9 mouse cellular contexts compared by ENCODE assay signal in genomic region chr2:163438619-163439451, GRCm38 (mm10). TPM values are rescaled to one million over a fixed set of nuclear protein-coding genes. Genes with fewer than 3 reads are reported as not detected.
DNase-seq lines count a peak whose midpoint lies in the region; ATAC-seq and TF ChIP-seq lines count a peak whose summit lies in the region.
"Had no signal": no experiment of that assay in that cellular context is flagged by ENCODE, and none has a peak within 500 bp of the region (broad histone marks: within the 10 kb centered on the region; RNA-seq: fewer than 3 reads in every experiment).

No protein-coding gene starts in this region.

- no peak for TF ChIP-seq POLR2A in small intestine, adult 2 months (IDR thresholded peaks at IDR 0.05; ENCODE audit: low read depth, low read length)

- CTCF ChIA-PET in Patski (lab: Charles Lee): interaction anchor here (1.2 kb wide), 1 partner anchor 13 kb away, joined by 3 read pairs; no protein-coding TSS in a partner anchor

- H3K4me1 ChIP-seq in heart, embryonic 13.5 days: peaks cover 8% of the 10 kb centered on the region
- peaks cover 8% of the 10 kb centered on the region for H3K4me1 ChIP-seq in embryonic facial prominence, embryonic 13.5 days
- peaks cover 34% of the 10 kb centered on the region for H3K4me1 ChIP-seq in hindbrain, embryonic 15.5 days (replicated peaks)
- 0 out of 2 replicates have a peak, but pooled peaks cover 2% of the 10 kb centered on the region for H3K4me1 ChIP-seq in lung, embryonic 16.5 days (replicated peaks; ENCODE audit: control insufficient read depth, insufficient read depth, low read length)
- peaks cover 8% of the 10 kb centered on the region for H3K4me1 ChIP-seq in small intestine, adult 2 months (ENCODE audit: control insufficient read depth, insufficient read depth, insufficient read length, low read length)

- H3K4me3 ChIP-seq in heart, embryonic 13.5 days: peak overlapping the region; percentile 41
- H3K4me3 ChIP-seq in embryonic facial prominence, embryonic 13.5 days: peak overlapping the region; percentile 30
- peak overlapping the region; percentile 95 for H3K4me3 ChIP-seq in hindbrain, embryonic 15.5 days
- peak overlapping the region; percentile 18; the same call in 1 of the 2 replicates for H3K4me3 ChIP-seq in lung, embryonic 16.5 days (ENCODE audit: low read length)
- H3K4me3 ChIP-seq in small intestine, adult 2 months (ENCODE audit: low read depth, low read length): peak overlapping the region; percentile 45

- H3K9ac ChIP-seq in heart, embryonic 13.5 days: no peak overlapping the region
- H3K9ac ChIP-seq in embryonic facial prominence, embryonic 13.5 days: no peak overlapping the region
- peak overlapping the region; percentile 95 for H3K9ac ChIP-seq in hindbrain, embryonic 15.5 days
- no peak overlapping the region for H3K9ac ChIP-seq in lung, embryonic 16.5 days (ENCODE audit: low read length)
- H3K9ac ChIP-seq: liver, embryonic 14.5 days had no signal

- H3K27ac ChIP-seq in heart, embryonic 13.5 days (replicated peaks): no peak overlapping the region
- no peak overlapping the region for H3K27ac ChIP-seq in embryonic facial prominence, embryonic 13.5 days
- H3K27ac ChIP-seq in hindbrain, embryonic 15.5 days (replicated peaks): peak overlapping the region; percentile 93
- no peak overlapping the region for H3K27ac ChIP-seq in lung, embryonic 16.5 days (ENCODE audit: low read length)
- H3K27ac ChIP-seq in small intestine, adult 2 months (ENCODE audit: insufficient read depth, low read depth, low read length): no peak overlapping the region
- H3K27ac ChIP-seq: liver, embryonic 14.5 days had no signal

- POLR2A ChIA-PET in Patski (lab: Charles Lee): no interaction called here

- DNase-seq in heart, postnatal 36 days: no peak
- DNase-seq in Patski (ENCODE audit: low read depth, low spot score): no peak
- no peak for DNase-seq in layer of hippocampus, postnatal 25 days (ENCODE audit: extremely low spot score in 1 of 2, low spot score in 1 of 2)

- no peak for ATAC-seq in heart, embryonic 13.5 days (ENCODE audit: extremely low read depth, insufficient number of reproducible peaks, low FRiP score, low TSS enrichment)
- ATAC-seq in Patski: peak; percentile 40
- ATAC-seq in embryonic facial prominence, embryonic 13.5 days (ENCODE audit: insufficient number of reproducible peaks, insufficient read depth, low FRiP score, low TSS enrichment, low read depth): no peak
- ATAC-seq in hindbrain, embryonic 15.5 days (ENCODE audit: low FRiP score, low read depth): peak; percentile 63
- ATAC-seq in lung, embryonic 16.5 days (ENCODE audit: low read depth): peak; percentile 20; the same call in 1 of the 2 replicates

- peaks cover 50% of the 10 kb centered on the region for H3K27me3 ChIP-seq in heart, embryonic 13.5 days (replicated peaks)
- H3K27me3 ChIP-seq in Patski: peaks cover 24% of the 10 kb centered on the region
- H3K27me3 ChIP-seq in embryonic facial prominence, embryonic 13.5 days: peaks cover 33% of the 10 kb centered on the region
- no peaks in the 10 kb centered on the region for H3K27me3 ChIP-seq in hindbrain, embryonic 15.5 days
- H3K27me3 ChIP-seq in lung, embryonic 16.5 days (ENCODE audit: control insufficient read depth, insufficient read depth, low read depth, low read length): peaks cover 16% of the 10 kb centered on the region
- peaks cover 20% of the 10 kb centered on the region for H3K27me3 ChIP-seq in small intestine, adult 2 months (ENCODE audit: control insufficient read depth, insufficient read depth, low read length)

- peak overlapping the region; percentile 64 for H3K4me2 ChIP-seq in heart, embryonic 13.5 days
- H3K4me2 ChIP-seq in embryonic facial prominence, embryonic 13.5 days: peak overlapping the region; percentile 57
- peak overlapping the region; percentile 74 for H3K4me2 ChIP-seq in hindbrain, embryonic 15.5 days
- peak overlapping the region; percentile 46 for H3K4me2 ChIP-seq in lung, embryonic 16.5 days (ENCODE audit: low read depth, low read length)

- WGBS in heart, embryonic 13.5 days: 2% methylated on average over 30 of the region's 30 CpGs
- WGBS in embryonic facial prominence, embryonic 13.5 days: 2% methylated on average over 30 of the region's 30 CpGs
- WGBS in hindbrain, embryonic 15.5 days: 1% methylated on average over 29 of the region's 30 CpGs
- 2% methylated on average over 30 of the region's 30 CpGs for WGBS in lung, embryonic 16.5 days
- WGBS in small intestine, adult 2 months: 8% methylated on average over 30 of the region's 30 CpGs

- in situ Hi-C loops in Patski (cut with MboI; ENCODE audit: low pct_unique_long_range_greater_than_20kb): no loop called here

- no peak for TF ChIP-seq CTCF in Patski (IDR thresholded peaks at IDR 0.05)
- TF ChIP-seq CTCF in small intestine, adult 2 months (IDR thresholded peaks at IDR 0.05; ENCODE audit: extremely low read depth, insufficient read length, insufficient replicate concordance, low read depth, low read length): peak; percentile 6; the same call in 1 of the 2 replicates

- H3K9me3 ChIP-seq in heart, embryonic 13.5 days: no peaks in the 10 kb centered on the region
- no peaks in the 10 kb centered on the region for H3K9me3 ChIP-seq in embryonic facial prominence, embryonic 13.5 days
- no peaks in the 10 kb centered on the region for H3K9me3 ChIP-seq in hindbrain, embryonic 15.5 days
- no peaks in the 10 kb centered on the region for H3K9me3 ChIP-seq in lung, embryonic 16.5 days (ENCODE audit: control insufficient read depth, low read length)

- H3K36me3 ChIP-seq in heart, embryonic 13.5 days: no peaks in the 10 kb centered on the region
- H3K36me3 ChIP-seq in embryonic facial prominence, embryonic 13.5 days: no peaks in the 10 kb centered on the region
- H3K36me3 ChIP-seq in hindbrain, embryonic 15.5 days: no peaks in the 10 kb centered on the region
- H3K36me3 ChIP-seq in lung, embryonic 16.5 days (ENCODE audit: control insufficient read depth, insufficient read depth, low read length): no peaks in the 10 kb centered on the region
- no peaks in the 10 kb centered on the region for H3K36me3 ChIP-seq in small intestine, adult 2 months (ENCODE audit: control insufficient read depth, insufficient read depth, low read length)

- intact Hi-C loops in heart, postnatal 36 days (cut with DNase I): no loop called here

RNA-seq across cellular contexts. Expression of gene Gdap1l1, which starts 0.6 kb away (rescaled TPM):
- polyA plus RNA-seq in heart, embryonic 13.5 days (2015; fragmentation: Nextera tagmentation; extraction: Ambion mirVana): 0.41 and 0.48 TPM in 2 replicates
- not detected for total RNA-seq in heart, postnatal 36 days (2021)
- 0.21 TPM for polyA plus RNA-seq in Patski (2021)
- polyA plus RNA-seq in embryonic facial prominence, embryonic 13.5 days (2015; fragmentation: Nextera tagmentation; extraction: Ambion mirVana): 1.9 and 2.8 TPM in 2 replicates
- 127 and 136 TPM in 2 replicates for polyA plus RNA-seq in hindbrain, embryonic 15.5 days (2015; fragmentation: Nextera tagmentation; extraction: Ambion mirVana)
- polyA plus RNA-seq in lung, embryonic 16.5 days (2015; fragmentation: Nextera tagmentation; extraction: Ambion mirVana): 0.89 and 0.92 TPM in 2 replicates
- 0.85 and 1.6 TPM in 2 replicates for polyA plus RNA-seq in small intestine, adult 2 months (2012; rRNA removed)
- 10 to 100 TPM; 64.5 to 74.6 TPM for total RNA-seq in layer of hippocampus, postnatal 25 days (2021)

RNA-seq across cellular contexts. Expression of gene Oser1, which starts 14.3 kb away (rescaled TPM):
- 54.5 and 57.3 TPM in 2 replicates for polyA plus RNA-seq in heart, embryonic 13.5 days (2015; fragmentation: Nextera tagmentation; extraction: Ambion mirVana)
- 10 to 100 TPM; 21.9 TPM for total RNA-seq in heart, postnatal 36 days (2021)
- polyA plus RNA-seq in Patski (2021): 39.0 TPM
- polyA plus RNA-seq in embryonic facial prominence, embryonic 13.5 days (2015; fragmentation: Nextera tagmentation; extraction: Ambion mirVana): 92.1 and 99.5 TPM in 2 replicates
- 72.1 and 78.6 TPM in 2 replicates for polyA plus RNA-seq in hindbrain, embryonic 15.5 days (2015; fragmentation: Nextera tagmentation; extraction: Ambion mirVana)
- 83.2 and 89.9 TPM in 2 replicates for polyA plus RNA-seq in lung, embryonic 16.5 days (2015; fragmentation: Nextera tagmentation; extraction: Ambion mirVana)
- polyA plus RNA-seq in small intestine, adult 2 months (2012; rRNA removed): 5.0 and 12.2 TPM in 2 replicates
- 10 to 100 TPM; 20.4 to 21.5 TPM for total RNA-seq in layer of hippocampus, postnatal 25 days (2021)

RNA-seq across cellular contexts. Expression of gene Fitm2, which starts 33.6 kb away (rescaled TPM):
- polyA plus RNA-seq in heart, embryonic 13.5 days (2015; fragmentation: Nextera tagmentation; extraction: Ambion mirVana): 11.7 and 11.9 TPM in 2 replicates
- 100 to 1,000 TPM; 196 to 197 TPM for total RNA-seq in heart, postnatal 36 days (2021)
- polyA plus RNA-seq in Patski (2021): 11.7 TPM
- 9.7 and 10.0 TPM in 2 replicates for polyA plus RNA-seq in embryonic facial prominence, embryonic 13.5 days (2015; fragmentation: Nextera tagmentation; extraction: Ambion mirVana)
- polyA plus RNA-seq in hindbrain, embryonic 15.5 days (2015; fragmentation: Nextera tagmentation; extraction: Ambion mirVana): 16.9 TPM in 2 replicates
- polyA plus RNA-seq in lung, embryonic 16.5 days (2015; fragmentation: Nextera tagmentation; extraction: Ambion mirVana): 9.5 and 9.9 TPM in 2 replicates
- 4.4 and 7.0 TPM in 2 replicates for polyA plus RNA-seq in small intestine, adult 2 months (2012; rRNA removed)
- 10 to 100 TPM; 17.6 to 20.8 TPM for total RNA-seq in layer of hippocampus, postnatal 25 days (2021)

RNA-seq across cellular contexts. Expression of gene Jph2, which starts 41.0 kb away (rescaled TPM):
- polyA plus RNA-seq in heart, embryonic 13.5 days (2015; fragmentation: Nextera tagmentation; extraction: Ambion mirVana): 41.5 and 42.9 TPM in 2 replicates
- total RNA-seq in heart, postnatal 36 days (2021): 100 to 1,000 TPM; 323 to 334 TPM
- 0.28 TPM for polyA plus RNA-seq in Patski (2021)
- 0.45 and 0.72 TPM in 2 replicates for polyA plus RNA-seq in embryonic facial prominence, embryonic 13.5 days (2015; fragmentation: Nextera tagmentation; extraction: Ambion mirVana)
- 0.74 and 0.75 TPM in 2 replicates for polyA plus RNA-seq in hindbrain, embryonic 15.5 days (2015; fragmentation: Nextera tagmentation; extraction: Ambion mirVana)
- 4.4 and 4.8 TPM in 2 replicates for polyA plus RNA-seq in lung, embryonic 16.5 days (2015; fragmentation: Nextera tagmentation; extraction: Ambion mirVana)
- 20.6 and 28.7 TPM in 2 replicates for polyA plus RNA-seq in small intestine, adult 2 months (2012; rRNA removed)
- under 1 TPM; 0.37 to 0.70 TPM for total RNA-seq in layer of hippocampus, postnatal 25 days (2021)

RNA-seq across cellular contexts. Expression of gene R3hdml, which starts 53.3 kb away (rescaled TPM):
- polyA plus RNA-seq in heart, embryonic 13.5 days (2015; fragmentation: Nextera tagmentation; extraction: Ambion mirVana): not detected in 2 replicates
- total RNA-seq in heart, postnatal 36 days (2021): not detected
- polyA plus RNA-seq in Patski (2021): not detected
- not detected in 2 replicates for polyA plus RNA-seq in embryonic facial prominence, embryonic 13.5 days (2015; fragmentation: Nextera tagmentation; extraction: Ambion mirVana)
- polyA plus RNA-seq in hindbrain, embryonic 15.5 days (2015; fragmentation: Nextera tagmentation; extraction: Ambion mirVana): 0.34 and 0.96 TPM in 2 replicates
- not detected in 2 replicates for polyA plus RNA-seq in lung, embryonic 16.5 days (2015; fragmentation: Nextera tagmentation; extraction: Ambion mirVana)
- polyA plus RNA-seq in small intestine, adult 2 months (2012; rRNA removed): 0.11 and 2.7 TPM in 2 replicates
- total RNA-seq in layer of hippocampus, postnatal 25 days (2021): not detected
- polyA plus RNA-seq: liver, embryonic 14.5 days had no signal

Comparison
In these comparisons a context has a peak if more than half of its experiments do, and no peak if none do; other contexts are left out.
1. ATAC-seq: peak in Patski (single experiment), hindbrain, embryonic 15.5 days (single experiment) and lung, embryonic 16.5 days (single experiment); none in heart, embryonic 13.5 days (single experiment) and embryonic facial prominence, embryonic 13.5 days (single experiment).
2. H3K4me3 ChIP-seq: peak in every context shown above with its lines; median percentile 95 in hindbrain, embryonic 15.5 days; 45 in small intestine, adult 2 months; 41 in heart, embryonic 13.5 days; 30 in embryonic facial prominence, embryonic 13.5 days; 18 in lung, embryonic 16.5 days.
3. RNA of gene Gdap1l1, which starts 0.6 kb away (polyA plus RNA-seq): 127 to 136 TPM in hindbrain, embryonic 15.5 days; 1.9 to 2.8 TPM in embryonic facial prominence, embryonic 13.5 days, 0.85 to 1.6 TPM in small intestine, adult 2 months, 0.89 to 0.92 TPM in lung, embryonic 16.5 days, 0.41 to 0.48 TPM in heart, embryonic 13.5 days and 0.21 TPM in Patski (single experiment); every median in the first group is over 10 times any median in the second.
4. Peak in every context shown above with its lines, with median percentiles within 50 percentile points of each other: H3K4me2 ChIP-seq.